Mouse (Mus musculus) cerebellum, postnatal 25 days (tissue): Measurements from ENCODE around the gene Dnajb1.
A peak's percentile ranks its signal among the peaks of the same experiment; 100 is the strongest.

Experiments used
- DNase-seq, 2 experiments: peaks; one replicate each; pipeline ENCODE4 v3.0.0; 2021; ENCODE audit warnings: mixed read lengths in 2 of 2

Gene Dnajb1

DNA sequence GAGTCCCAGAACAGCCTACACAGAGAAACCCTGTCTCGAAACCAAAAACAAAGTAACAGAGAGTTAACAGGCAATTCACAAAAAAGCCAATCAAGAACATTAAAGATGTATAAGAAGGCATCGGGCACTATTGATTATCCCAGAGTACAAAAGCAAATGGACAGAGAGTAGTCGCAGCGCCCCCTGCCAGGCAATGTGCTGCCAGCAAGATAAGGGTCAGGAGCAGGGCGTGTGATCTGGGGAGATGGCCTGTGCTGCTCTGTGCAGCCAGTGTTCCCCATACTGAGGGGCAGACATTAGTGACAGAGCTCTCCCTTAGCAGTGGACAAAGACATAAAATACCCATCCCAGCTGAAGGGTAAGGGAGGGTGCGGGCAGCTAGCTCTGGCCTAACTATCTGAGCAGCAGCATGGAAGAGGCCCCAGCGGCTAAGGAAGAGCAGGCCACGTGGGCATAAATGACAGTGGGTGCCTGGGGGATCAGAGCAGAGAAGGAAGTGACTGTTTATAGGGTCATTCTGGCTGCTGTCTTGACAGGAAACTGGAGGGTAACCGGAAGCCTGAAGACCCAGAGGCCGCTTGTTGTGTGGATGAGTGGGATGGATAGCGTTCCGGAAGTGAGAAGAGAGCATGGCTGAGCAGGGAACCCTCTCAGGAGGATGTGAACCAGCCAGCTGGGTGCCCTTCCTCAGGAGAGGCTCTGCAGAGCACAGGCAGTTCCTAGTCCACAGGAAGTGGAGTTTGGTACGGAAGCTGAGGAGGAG is 48.7 kb downstream of the Dnajb1 start:
- DNase-seq, result no peak

GRCm38 (mm10) chr8:83660545-83660944 is 52.6 kb downstream of the Dnajb1 start:
- DNase-seq, result peak in 1 of 2 experiments; percentile 34

DNA sequence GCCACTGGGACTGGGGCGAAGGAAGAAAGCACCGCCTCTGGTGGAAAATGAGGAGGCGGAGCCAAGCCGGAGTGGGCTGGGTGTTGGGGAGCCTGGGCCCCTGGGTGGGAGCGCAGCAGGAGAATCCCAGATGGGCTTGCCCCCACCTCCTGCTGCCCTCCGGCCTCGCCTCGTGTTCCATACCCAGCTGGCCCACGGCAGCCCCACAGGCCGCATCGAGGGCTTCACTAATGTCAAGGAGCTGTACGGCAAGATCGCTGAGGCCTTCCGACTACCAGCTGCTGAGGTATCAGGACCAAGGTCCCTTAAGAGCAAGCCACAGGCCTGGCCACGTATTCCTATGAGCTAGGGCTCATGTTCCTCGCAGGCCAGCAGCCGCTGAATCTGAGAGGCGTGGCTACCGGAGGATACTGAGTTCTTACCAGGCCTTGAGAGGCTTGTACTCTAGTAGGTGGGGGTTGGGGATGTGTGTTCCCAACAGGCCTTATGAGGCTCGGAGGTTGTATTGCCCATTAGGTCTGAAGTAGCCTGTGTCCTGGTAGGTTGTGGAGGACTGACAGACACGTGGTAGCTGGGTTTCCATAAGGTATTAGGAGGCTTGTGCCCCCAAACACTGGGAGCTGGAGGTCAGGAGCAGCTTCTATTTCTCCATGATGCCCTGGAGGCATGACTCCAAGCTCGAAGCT is 53.1 kb downstream of the Dnajb1 start:
- peak in 1 of 2 experiments; percentile 28 for DNase-seq
